Mouse (Mus musculus) urinary bladder, postnatal 4 days (tissue): ENCODE results near the gene Rin2.

Experiments used
- DNase-seq, 2 experiments: peaks; one replicate each; pipeline ENCODE4 v3.0.0; 2021 to 2022; ENCODE audit warnings: low spot score in 2 of 2

The Rin2 gene

DNA sequence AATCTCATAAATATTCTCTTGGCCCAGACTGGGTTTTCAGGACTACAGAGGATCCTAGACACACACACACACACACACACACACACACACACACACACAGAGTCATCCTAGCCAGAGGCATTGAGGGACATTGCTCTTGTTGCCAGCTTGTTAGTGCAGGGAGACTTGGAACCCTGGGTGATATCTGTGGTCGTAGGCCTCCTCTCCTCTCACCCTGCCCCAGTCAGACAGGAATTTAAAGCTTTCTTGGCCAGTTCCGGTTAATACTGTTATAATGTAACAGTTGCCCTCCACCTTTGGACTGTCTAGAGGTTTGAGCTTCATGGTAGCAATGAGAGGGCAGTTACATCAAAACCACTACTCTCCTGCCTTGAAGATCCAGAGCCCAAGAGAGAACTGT lies 152.9 kb downstream of the Rin2 start:
- DNase-seq = no peak

DNA sequence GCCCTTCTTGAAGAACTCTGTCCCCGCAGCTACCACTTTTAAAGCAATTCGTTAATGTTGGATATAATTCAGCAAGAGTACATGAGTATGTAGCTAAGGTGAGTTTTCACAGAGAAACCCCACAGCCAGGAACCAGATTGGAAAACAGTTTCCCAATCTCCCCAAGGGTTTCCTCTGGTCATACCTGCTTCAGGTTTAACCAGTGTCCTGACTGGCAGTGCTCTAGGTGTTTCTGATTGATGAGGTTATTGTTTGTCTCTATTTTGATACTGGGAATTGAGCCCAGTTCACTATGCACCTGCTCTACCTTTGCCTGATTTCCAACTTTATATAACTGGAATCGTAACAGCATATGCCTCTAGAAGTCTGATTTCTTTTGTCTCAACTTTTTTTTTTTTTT lies 153.6 kb downstream of the Rin2 start:
- no peak for DNase-seq

DNA sequence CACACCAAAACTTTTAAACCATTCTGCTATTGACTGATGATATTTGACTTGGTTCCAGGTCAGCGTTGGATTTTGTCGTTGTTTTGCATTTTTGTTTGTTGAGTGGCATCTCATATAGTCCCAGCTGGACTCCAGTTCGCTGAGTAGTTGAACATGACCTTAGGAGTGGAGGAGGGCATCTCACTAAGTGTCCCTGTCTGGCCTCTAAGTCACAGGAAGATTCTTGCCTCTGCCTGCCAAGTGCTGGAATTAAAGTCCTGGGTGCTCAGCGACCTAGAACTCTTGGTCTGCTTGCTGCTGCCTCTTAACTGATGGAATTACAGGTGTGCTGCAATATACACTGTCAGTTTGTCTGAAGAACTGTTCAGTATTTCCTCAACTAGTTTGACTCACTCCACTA lies 154.2 kb downstream of the Rin2 start:
- no peak for DNase-seq

DNA sequence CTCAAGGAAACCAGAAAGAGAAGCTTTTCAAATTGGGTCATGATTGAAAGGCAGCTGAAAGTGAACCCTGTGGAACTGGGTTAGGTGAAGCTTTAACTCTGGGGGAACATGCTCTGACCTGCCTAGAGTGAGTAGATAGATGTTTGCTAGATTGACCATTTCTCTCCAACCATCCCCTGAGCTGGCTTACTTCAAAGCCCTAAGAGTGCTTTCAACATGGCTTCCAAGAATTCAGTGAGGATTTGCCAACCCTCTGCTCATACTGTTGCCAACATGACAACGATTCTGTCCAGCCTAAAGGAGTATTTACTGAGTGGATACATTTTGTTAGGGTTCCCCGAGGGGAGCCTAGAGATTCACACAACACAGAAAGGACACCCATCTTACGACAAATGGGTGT lies 155.4 kb downstream of the Rin2 start:
- no peak for DNase-seq

DNA sequence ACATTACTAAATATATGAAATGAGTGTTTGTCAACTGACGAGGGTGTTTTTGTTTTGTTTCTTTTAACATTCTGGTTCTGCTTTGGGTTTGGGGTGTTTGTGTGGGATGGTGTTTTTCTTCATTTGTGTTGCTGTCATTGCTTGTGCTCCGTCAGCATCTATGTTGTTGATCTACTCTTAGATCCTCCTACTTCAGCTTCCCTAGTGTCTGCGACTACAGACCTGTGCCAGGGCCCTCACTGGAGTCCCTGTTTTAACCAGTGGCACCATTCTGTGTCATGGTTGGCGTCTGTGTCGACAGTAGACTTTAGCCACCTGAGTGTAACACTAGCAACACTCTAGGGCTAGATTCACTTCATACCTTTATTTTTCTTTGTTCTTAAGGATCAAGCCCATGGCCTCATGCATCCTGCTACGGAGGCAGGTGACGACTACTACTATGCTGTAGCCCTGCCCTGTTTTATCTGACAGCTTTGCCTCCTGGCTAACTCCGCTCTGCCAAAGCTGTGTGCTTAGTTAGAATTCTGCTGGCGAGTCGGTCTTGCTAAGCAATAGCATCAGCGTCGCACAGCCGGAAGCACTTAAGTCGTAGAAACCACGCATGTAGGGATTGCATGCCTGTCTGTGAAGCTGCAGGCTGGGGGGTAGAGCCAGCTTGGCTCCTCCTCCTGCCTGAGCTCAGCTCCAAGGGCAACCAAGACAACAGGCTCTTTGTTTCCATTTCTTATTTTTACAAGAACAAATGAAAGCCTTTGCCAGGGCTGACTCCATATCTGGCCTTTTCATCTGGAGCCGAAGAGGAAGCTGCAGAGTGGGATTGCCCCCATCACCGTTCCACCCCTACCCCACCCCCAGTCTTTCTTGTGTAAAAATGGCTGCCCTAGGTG lies 157.2 kb downstream of the Rin2 start:
- peak in 1 of 2 experiments; percentile 45 for DNase-seq

GRCm38 (mm10) chr2:145832836-145833221 lies 157.8 kb downstream of the Rin2 start:
- DNase-seq = no peak

DNA sequence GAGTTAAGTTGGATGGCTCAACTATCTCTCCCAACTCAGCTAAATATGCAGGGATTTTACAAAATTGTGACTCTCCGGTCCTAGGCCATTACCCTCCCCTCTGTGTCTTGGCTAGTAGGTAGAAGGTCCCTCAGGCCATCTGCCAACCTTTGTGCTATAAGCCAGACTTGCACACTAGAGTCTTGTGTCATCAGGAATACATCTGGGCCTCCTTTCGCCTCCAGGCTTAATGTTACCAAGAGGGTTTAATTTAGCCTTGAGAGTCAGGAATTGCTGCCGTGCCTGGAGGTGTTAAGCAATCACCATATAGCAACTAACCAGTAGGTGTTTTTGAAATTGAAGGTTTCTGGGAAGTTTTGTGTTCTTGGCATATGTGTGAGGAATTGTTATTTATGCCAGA lies 158.3 kb downstream of the Rin2 start:
- no peak for DNase-seq

DNA sequence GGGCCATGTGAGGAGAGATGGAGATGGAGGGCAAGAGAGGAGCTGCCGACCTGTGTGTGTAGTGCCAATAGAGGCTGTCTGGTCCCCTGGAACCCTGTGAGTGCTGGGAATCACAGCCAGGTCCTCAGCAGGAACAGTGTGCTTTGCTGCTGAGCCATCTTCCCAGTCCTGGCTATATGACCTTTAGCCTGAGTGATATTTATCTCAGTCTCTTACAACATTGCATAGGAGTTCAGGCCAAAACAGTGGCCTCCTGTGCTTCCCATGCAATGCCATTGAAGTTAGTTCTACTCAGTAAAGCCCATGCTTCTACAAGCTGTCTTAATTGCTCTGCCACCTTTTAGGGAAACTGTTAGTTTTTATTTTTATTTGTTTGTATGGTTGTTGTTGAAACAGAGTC lies 160.9 kb downstream of the Rin2 start:
- no peak for DNase-seq

DNA sequence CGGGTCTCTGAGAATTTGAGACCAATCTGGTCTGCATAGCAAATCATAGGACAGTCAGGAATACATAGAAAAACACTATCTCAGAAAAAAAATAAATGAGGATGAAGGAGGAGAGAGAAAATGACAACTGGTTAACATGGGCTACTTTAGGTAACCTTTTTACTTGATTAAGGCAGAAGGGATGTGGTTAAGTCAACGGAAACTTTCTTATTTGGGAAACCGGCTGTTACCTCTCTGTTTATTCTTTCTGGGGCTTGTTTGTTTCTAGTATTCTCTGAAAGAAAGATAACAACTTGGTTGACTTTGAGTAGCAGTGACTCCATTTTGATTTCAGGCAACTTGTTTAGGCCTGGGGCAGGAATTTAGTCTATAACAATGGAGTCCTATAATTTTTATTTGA lies 163.7 kb downstream of the Rin2 start:
- no peak for DNase-seq

GRCm38 (mm10) chr2:145839565-145840315 lies 164.7 kb downstream of the Rin2 start:
- no peak for DNase-seq

- DNase-seq = no peak
These were observed 165.3 kb downstream of the Rin2 start for GRCm38 (mm10) chr2:145840320-145840719.

DNA sequence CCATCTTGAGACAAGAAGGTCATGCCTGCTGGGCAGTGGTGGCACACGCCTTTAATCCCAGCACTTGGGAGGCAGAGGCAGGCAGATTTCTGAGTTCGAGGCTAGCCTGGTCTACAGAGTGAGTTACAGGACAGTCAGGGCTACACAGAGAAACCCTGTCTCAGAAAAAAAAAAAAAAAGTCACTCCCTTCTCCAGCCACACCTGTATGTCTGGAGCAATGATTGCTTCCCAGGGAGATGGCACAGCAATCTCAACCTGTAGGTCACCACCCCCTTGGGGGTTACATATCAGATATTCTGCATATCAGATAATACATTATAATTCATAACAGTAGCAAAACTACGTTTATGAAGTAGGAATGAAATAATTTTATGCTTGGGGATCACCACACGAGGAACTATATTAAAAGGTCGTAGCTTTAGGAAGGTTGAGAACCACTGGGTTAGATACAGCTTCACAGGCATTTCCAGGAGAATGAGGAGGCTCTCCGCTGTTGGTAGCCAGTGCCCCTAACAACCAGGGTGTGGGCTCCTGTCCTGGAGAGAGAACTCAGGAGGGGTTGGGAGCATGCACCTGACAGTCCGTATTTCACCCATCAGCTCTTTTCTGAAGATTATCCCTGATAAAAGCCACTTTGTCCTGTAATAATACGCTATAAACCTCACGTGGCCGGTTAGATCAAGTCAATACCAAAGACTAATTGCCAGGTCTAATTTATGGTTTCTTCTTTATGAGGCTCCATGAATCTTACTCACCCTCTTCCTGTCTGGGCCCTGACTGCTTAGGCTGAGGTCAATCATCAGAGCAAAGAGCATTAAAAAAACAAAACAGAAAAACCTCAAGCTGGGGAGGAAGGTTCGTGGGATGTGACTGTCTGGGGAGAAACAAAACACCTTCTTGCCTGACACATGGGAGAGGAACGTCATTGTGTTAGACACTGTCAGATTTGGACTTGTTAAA lies 166.2 kb downstream of the Rin2 start:
- DNase-seq = no peak

DNA sequence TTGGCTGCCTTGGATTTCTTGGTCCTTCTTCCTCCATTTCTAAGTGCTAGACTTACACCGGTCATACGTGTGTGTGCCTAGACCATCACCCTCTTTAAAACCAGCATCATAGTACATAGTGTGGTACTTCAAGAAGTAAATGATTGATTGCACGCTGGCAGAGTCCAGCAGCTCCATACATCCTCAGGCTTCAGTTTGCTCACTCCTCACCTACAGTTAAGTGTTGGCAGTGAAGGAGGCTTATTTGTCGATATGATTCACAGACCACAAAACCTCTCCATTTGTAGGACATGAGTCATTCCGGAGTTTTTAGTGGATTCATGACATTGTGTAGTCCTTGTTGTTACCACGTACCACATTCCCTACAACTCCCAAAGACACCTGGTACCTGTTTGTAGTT lies 168.3 kb downstream of the Rin2 start:
- no peak for DNase-seq

DNA sequence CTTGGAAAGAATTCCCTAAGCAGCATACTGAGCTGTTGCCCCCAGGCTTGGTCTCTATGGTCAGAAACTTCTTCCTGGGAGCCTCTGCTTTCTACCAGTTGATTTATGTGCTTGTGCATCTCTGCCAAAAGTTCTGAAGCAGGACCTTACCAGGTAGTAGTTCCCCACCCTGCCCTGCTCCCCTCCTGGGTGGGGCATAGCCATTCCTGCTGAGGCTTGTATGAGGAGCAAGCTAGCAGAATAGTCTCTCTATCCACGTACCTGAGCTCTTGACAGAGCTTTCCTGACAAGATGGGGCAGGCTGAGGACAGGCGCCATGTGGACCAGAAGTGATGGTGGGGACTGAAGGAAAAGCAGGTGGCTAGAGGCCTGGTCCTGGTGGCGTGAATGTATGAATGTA lies 171.6 kb downstream of the Rin2 start:
- no peak for DNase-seq

- DNase-seq = no peak
These were observed 174.3 kb downstream of the Rin2 start for GRCm38 (mm10) chr2:145849170-145849905.

GRCm38 (mm10) chr2:145850779-145851178 lies 175.8 kb downstream of the Rin2 start:
- DNase-seq = no peak

GRCm38 (mm10) chr2:145855831-145856230 lies 180.8 kb downstream of the Rin2 start:
- DNase-seq = no peak

GRCm38 (mm10) chr2:145857864-145858263 lies 182.8 kb downstream of the Rin2 start:
- no peak for DNase-seq

DNA sequence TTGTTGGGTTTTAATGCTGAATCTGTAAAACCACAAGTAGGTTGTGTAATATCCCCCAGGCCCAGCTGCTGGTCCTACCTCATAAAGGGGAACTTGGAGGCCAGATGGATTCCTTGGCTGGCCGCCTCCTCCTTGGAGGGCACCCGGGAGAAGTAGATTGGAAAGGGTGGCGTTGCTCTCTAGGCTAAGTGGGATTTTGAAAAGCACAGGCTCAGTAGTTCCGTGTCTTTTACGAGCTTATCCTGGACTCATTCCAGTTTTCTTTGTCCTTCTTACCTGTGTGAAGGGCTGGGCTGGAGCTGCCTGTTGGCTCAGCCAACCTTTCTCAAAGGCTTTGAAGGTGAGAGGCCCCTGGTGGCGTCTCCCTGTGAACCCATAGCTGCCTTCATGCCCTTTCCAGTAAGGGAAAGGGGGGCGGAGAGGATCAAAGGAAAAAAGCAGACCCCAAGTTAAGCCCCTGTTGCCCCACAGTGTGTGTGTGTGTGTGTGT lies 184.5 kb downstream of the Rin2 start:
- DNase-seq = peak; percentile 57 to 67

DNA sequence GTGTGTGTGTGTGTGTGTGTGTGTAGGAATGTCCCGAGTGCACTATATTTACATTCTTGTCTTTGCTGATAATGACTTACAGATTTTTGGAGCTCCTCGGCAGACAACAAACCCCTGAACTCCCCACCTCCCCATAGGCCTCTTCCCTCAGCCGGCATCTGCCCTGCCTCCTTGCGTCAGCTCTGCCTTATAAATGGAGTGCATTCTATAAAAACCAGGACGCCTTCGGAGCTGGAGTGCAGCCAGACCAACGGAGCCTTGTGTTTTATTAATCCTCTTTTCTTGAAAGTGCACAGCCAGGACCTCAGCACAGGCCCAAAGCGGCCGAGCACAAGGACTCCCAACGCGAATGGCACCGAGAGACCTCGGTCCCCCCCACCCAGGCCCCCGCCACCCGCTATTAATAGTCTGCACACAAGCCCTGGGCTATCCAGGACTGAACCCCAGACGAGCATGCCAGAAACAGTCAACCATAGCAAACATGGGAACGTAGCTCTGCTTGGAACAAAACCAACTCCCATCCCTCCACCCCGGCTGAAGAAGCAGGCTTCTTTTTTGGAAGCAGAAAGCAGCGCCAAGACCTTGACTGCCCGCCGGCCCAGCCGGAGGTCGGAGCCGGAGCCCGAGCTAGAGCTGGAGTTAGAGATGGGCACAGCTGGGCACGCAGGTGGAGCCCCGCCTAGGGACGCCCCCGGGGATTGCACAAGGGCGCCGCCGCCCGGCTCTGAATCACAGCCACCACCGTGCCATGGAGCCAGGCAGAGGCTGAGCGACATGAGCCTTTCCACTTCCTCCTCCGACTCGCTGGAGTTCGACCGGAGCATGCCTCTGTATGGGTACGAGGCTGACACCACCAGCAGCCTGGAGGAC lies 185.2 kb downstream of the Rin2 start:
- peak; percentile 80 to 84 for DNase-seq
